Mouse (Mus musculus): ENCODE measurements around the gene Fam163a.

GRCm38 (mm10) chr1:156108400-156108799, 96.4 kb downstream of the Fam163a start:
- TF ChIP-seq ZNF384 (IDR thresholded peaks at IDR 0.05; ENCODE audit: low read depth, low read length) (no peak), HCFC1 (IDR thresholded peaks at IDR 0.05; ENCODE audit: borderline replicate concordance, insufficient read depth, low read length) (no peak)

All from ES-E14 (cell line).